ENCODE assay signal across 8 mouse cellular contexts in the genomic region with DNA sequence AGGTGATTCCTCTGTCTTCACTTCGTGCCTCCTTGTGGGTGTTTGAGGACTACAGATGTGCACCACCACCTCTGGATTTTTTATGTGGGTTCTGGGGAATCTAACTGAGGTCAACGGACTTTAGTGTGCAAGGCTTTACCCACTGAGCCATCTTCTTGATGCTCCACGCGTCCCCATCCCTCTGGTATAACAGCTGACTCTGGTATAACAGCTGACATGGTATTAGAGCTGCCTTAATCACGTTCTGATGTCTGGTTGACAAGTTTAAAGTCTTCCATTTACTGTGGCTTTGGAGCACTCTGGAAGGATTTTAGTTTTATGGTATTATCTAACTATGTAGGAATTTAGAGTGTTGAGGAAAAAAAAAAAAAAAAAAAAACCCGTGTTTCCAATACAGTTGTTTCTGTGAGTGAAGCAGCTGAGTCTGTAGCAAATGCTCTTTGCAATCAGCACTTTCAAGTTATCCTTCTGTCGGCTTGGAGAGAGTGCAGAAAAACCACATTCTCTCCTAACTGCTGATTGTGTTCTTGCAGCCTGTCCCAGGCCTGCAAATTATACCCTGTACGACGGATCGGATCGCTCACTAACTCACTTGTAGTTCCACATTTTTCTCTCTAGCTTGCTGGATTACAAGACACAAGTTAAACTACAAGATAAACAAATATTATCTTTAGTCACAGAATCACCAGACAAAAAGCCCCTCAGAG.
DNase-seq lines count a peak whose midpoint lies in the region; ATAC-seq and TF ChIP-seq lines count a peak whose summit lies in the region.
"Had no signal": no experiment of that assay in that cellular context is flagged by ENCODE, and none has a peak within 500 bp of the region (broad histone marks: within the 10 kb centered on the region; RNA-seq: fewer than 3 reads in every experiment).

No protein-coding gene starts in this region.

- peak overlapping the region; percentile 68 to 82 for H3K4me3 ChIP-seq in MEL (ENCODE audit: control insufficient read depth in 1 of 2, insufficient read depth in 1 of 2, low read depth in 2 of 2, low read length in 2 of 2)

- peaks cover 0 to 8% of the 10 kb centered on the region in 2 experiments; a peak in 2 of 4 replicates for H3K4me1 ChIP-seq in MEL (ENCODE audit: control insufficient read depth in 1 of 2, insufficient read depth in 2 of 2, low read length in 2 of 2)

- H3K27me3 ChIP-seq in MEL (ENCODE audit: control insufficient read depth in 1 of 2, insufficient read depth in 2 of 2, low read length in 2 of 2), result 0 out of 4 replicates have a peak, but pooled peaks cover 0 to under 1% of the 10 kb centered on the region in 2 experiments

- no peak for TF ChIP-seq POLR2A in MEL (IDR thresholded peaks at IDR 0.05; ENCODE audit: control insufficient read depth in 1 of 2, insufficient read depth in 1 of 2, low read depth in 1 of 2, low read length in 2 of 2, poor library complexity in 1 of 2)
- TF ChIP-seq POLR2A in brain, embryonic 14.5 days (IDR thresholded peaks at IDR 0.05; ENCODE audit: borderline replicate concordance, extremely low read depth, insufficient read depth, insufficient read length, poor library complexity, severe bottlenecking), result no peak

- no peaks in the 10 kb centered on the region for H3K79me2 ChIP-seq in MEL (ENCODE audit: control insufficient read depth, insufficient read depth, low read length, poor library complexity)

- H3K27ac ChIP-seq in MEL (ENCODE audit: control insufficient read depth, low read depth, low read length), result peak overlapping the region; percentile 27; the same call in 1 of the 2 replicates

- no peaks in the 10 kb centered on the region for H3K9me3 ChIP-seq in MEL (replicated peaks; ENCODE audit: insufficient read depth, low read length)

- TF ChIP-seq EP300 in MEL (IDR thresholded peaks at IDR 0.05; ENCODE audit: low read depth in 1 of 2, low read length in 2 of 2), result no peak; a peak in 1 of 4 replicates

- ATAC-seq in megakaryocyte-erythroid progenitor cell, adult 5-6 weeks (replicated peaks; ENCODE audit: low FRiP score, low TSS enrichment, poor library complexity, severe bottlenecking), result peak; percentile 61

- peak overlapping the region; percentile 50 for H3K9ac ChIP-seq in MEL (ENCODE audit: control insufficient read depth, low read depth, low read length, poor library complexity, severe bottlenecking)

- no peak for TF ChIP-seq CTCF in MEL (IDR thresholded peaks at IDR 0.05 in 2 of 3, conservative IDR thresholded peaks at IDR 0.05 in 1 of 3; ENCODE audit: control insufficient read depth in 1 of 3, insufficient read depth in 1 of 3, low read depth in 2 of 3, low read length in 3 of 3, poor library complexity in 1 of 3, severe bottlenecking in 1 of 3)
- no peak for TF ChIP-seq CTCF in brain, embryonic 14.5 days (IDR thresholded peaks at IDR 0.05; ENCODE audit: borderline replicate concordance, extremely low read depth, insufficient read depth, insufficient read length)

- DNase-seq in layer of hippocampus, adult 9-11 months, result peak; percentile 15
- DNase-seq in layer of hippocampus, postnatal 36 days, result no peak
- peak; percentile 74 for DNase-seq in MEL (ENCODE audit: low read depth, low spot score)
- peak; percentile 22 for DNase-seq in brain, embryonic 14.5 days (ENCODE audit: low read depth)
- no peak for DNase-seq in left cerebral cortex, adult 18-20 months (ENCODE audit: low spot score in 2 of 2)
- DNase-seq in cerebellum, postnatal 25 days, result no peak
- DNase-seq: right cerebral cortex, postnatal 25 days had no signal

- TF ChIP-seq RAD21 in MEL (IDR thresholded peaks at IDR 0.05; ENCODE audit: low read depth, low read length), result no peak

- peaks cover 0 to 4% of the 10 kb centered on the region in 2 experiments; a peak in 2 of 4 replicates for H3K36me3 ChIP-seq in MEL (ENCODE audit: control insufficient read depth in 1 of 2, insufficient read depth in 2 of 2, low read length in 2 of 2)

TF ChIP-seq in MEL, 35 proteins besides CTCF, POLR2A, EP300 and RAD21:
- TF ChIP-seq GATA1 (IDR thresholded peaks at IDR 0.05; ENCODE audit: low read depth, low read length), result peak; percentile 42; the same call in 1 of the 2 replicates
- no peak for TF ChIP-seq RCOR1 (IDR thresholded peaks at IDR 0.05; ENCODE audit: low read depth, low read length)
- no peak for TF ChIP-seq MAFK (IDR thresholded peaks at IDR 0.05; ENCODE audit: borderline replicate concordance, low read depth, low read length)
- no peak for TF ChIP-seq KAT2A (conservative IDR thresholded peaks at IDR 0.05; ENCODE audit: low read depth, low read length)
- no peak for TF ChIP-seq USF2 (IDR thresholded peaks at IDR 0.05; ENCODE audit: borderline replicate concordance in 1 of 2, insufficient read depth in 1 of 2, low read depth in 1 of 2, low read length in 2 of 2)
- no peak for TF ChIP-seq POLR2AphosphoS5 (IDR thresholded peaks at IDR 0.05; ENCODE audit: borderline replicate concordance, low read depth, low read length)
- TF ChIP-seq MYC (IDR thresholded peaks at IDR 0.05; ENCODE audit: low read depth, low read length), result no peak
- peak; percentile 10; the same call in 1 of the 2 replicates for TF ChIP-seq TCF12 (IDR thresholded peaks at IDR 0.05; ENCODE audit: low read depth, low read length)
- 0 out of 2 replicates have a peak, but pooled peaks have one; percentile 6 for TF ChIP-seq MXI1 (IDR thresholded peaks at IDR 0.05; ENCODE audit: low read depth, low read length)
- TF ChIP-seq UBTF (IDR thresholded peaks at IDR 0.05; ENCODE audit: borderline replicate concordance, insufficient read depth, low read depth, low read length), result no peak
- peak; percentile 29; the same call in 1 of the 2 replicates for TF ChIP-seq SIN3A (IDR thresholded peaks at IDR 0.05; ENCODE audit: low read length)
- TF ChIP-seq MYB (IDR thresholded peaks at IDR 0.05; ENCODE audit: low read depth, low read length), result no peak
- TF ChIP-seq NRF1 (IDR thresholded peaks at IDR 0.05; ENCODE audit: insufficient read depth, low read depth, low read length, poor library complexity, severe bottlenecking), result no peak
- 0 out of 2 replicates have a peak, but pooled peaks have one; percentile 30 for TF ChIP-seq ETS1 (IDR thresholded peaks at IDR 0.05; ENCODE audit: low read depth, low read length)
- 0 out of 2 replicates have a peak, but pooled peaks have one; percentile 52 for TF ChIP-seq CHD1 (IDR thresholded peaks at IDR 0.05; ENCODE audit: low read depth, low read length)
- TF ChIP-seq TAL1 (IDR thresholded peaks at IDR 0.05; ENCODE audit: low read length), result no peak
- TF ChIP-seq MEF2A (IDR thresholded peaks at IDR 0.05; ENCODE audit: extremely low read depth, insufficient replicate concordance, low read depth, low read length, poor library complexity, severe bottlenecking), result no peak
- no peak for TF ChIP-seq CHD2 (IDR thresholded peaks at IDR 0.05; ENCODE audit: low read length)
- TF ChIP-seq NELFE (IDR thresholded peaks at IDR 0.05; ENCODE audit: low read depth, low read length), result no peak
- TF ChIP-seq BHLHE40 (IDR thresholded peaks at IDR 0.05; ENCODE audit: borderline replicate concordance, low read depth, low read length), result peak; percentile 10; the same call in 1 of the 2 replicates
- no peak for TF ChIP-seq ZKSCAN1 (IDR thresholded peaks at IDR 0.05; ENCODE audit: low read depth, low read length)
- TF ChIP-seq ZNF384 (IDR thresholded peaks at IDR 0.05; ENCODE audit: low read depth, low read length), result peak; percentile 61

Comparison
In these comparisons a context has a peak if more than half of its experiments do, and no peak if none do; other contexts are left out.
1. DNase-seq: peak in layer of hippocampus, adult 9-11 months (single experiment), MEL (single experiment) and brain, embryonic 14.5 days (single experiment); none in layer of hippocampus, postnatal 36 days (0 of 2), left cerebral cortex, adult 18-20 months (0 of 2) and cerebellum, postnatal 25 days (0 of 2).